8 mouse cellular contexts compared by ENCODE assay signal in the genomic region with DNA sequence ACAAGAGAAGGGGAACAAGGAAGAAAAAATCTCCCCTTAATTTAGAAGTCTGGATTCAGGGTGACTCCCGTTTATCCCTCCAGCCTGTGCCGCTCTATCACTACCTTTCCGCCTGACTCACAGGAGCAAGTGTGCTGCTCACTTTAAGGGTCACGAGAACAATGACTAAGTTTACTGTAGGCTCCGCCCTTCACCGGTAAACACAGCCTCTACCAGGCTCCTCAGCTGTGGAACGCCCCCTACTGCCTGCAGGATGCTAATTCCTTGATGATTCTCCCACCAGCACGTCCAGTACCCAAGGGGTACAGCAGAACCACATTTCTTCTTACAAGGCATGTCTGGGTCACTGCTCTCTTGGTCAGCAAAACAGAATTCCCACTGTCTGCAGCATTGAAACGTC.
DNase-seq lines count a peak whose midpoint lies in the region; ATAC-seq and TF ChIP-seq lines count a peak whose summit lies in the region.

No protein-coding gene starts in this region.

- peak; percentile 51; the same call in 1 of the 2 replicates for ATAC-seq in heart, postnatal 0 days (ENCODE audit: insufficient read depth, low read depth)
- peak; percentile 61 for ATAC-seq in neural tube, embryonic 12.5 days (ENCODE audit: low FRiP score, low read depth)
- ATAC-seq in midbrain, embryonic 13.5 days: no peak

- H3K4me2 ChIP-seq in heart, postnatal 0 days (ENCODE audit: low read depth, low read length): no peak overlapping the region
- peak overlapping the region; percentile 48 for H3K4me2 ChIP-seq in neural tube, embryonic 12.5 days (replicated peaks)
- H3K4me2 ChIP-seq in midbrain, embryonic 13.5 days (replicated peaks): no peak overlapping the region

- intact Hi-C loops in left cerebral cortex, adult 2 months (cut with DNase I): loop anchor here (5.0 kb wide), 1 partner anchor 70 kb away; no protein-coding TSS in a partner anchor

- H3K36me3 ChIP-seq in heart, postnatal 0 days (replicated peaks; ENCODE audit: control insufficient read depth, insufficient read depth, low read length): no peaks in the 10 kb centered on the region
- H3K36me3 ChIP-seq in limb, embryonic 10.5 days: no peaks in the 10 kb centered on the region
- no peaks in the 10 kb centered on the region for H3K36me3 ChIP-seq in neural tube, embryonic 12.5 days
- H3K36me3 ChIP-seq in midbrain, embryonic 13.5 days: no peaks in the 10 kb centered on the region

- peaks cover 54% of the 10 kb centered on the region for H3K27me3 ChIP-seq in heart, postnatal 0 days (ENCODE audit: control insufficient read depth, insufficient read depth, low read length)
- peaks cover 60% of the 10 kb centered on the region for H3K27me3 ChIP-seq in limb, embryonic 10.5 days (ENCODE audit: low read depth, poor library complexity, severe bottlenecking)
- H3K27me3 ChIP-seq in neural tube, embryonic 12.5 days (replicated peaks): no peaks in the 10 kb centered on the region
- peaks cover 22% of the 10 kb centered on the region for H3K27me3 ChIP-seq in midbrain, embryonic 13.5 days

- no peaks in the 10 kb centered on the region for H3K9me3 ChIP-seq in heart, postnatal 0 days (replicated peaks; ENCODE audit: control insufficient read depth, low read length)
- H3K9me3 ChIP-seq in limb, embryonic 10.5 days (replicated peaks): no peaks in the 10 kb centered on the region
- no peaks in the 10 kb centered on the region for H3K9me3 ChIP-seq in neural tube, embryonic 12.5 days
- H3K9me3 ChIP-seq in midbrain, embryonic 13.5 days: no peaks in the 10 kb centered on the region

- TF ChIP-seq CTCF in left cerebral cortex, adult 2 months (IDR thresholded peaks at IDR 0.05): peak; percentile 18
- TF ChIP-seq CTCF in heart, postnatal 0 days (IDR thresholded peaks at IDR 0.05; ENCODE audit: low read depth): peak; percentile 37; the same call in 1 of the 2 replicates

- 8% methylated on average over 9 of the region's 9 CpGs for WGBS in heart, postnatal 0 days
- WGBS in limb, embryonic 10.5 days: 7% methylated on average over 9 of the region's 9 CpGs
- WGBS in neural tube, embryonic 12.5 days: 4% methylated on average over 9 of the region's 9 CpGs
- WGBS in midbrain, embryonic 13.5 days: 10% methylated on average over 9 of the region's 9 CpGs

- H3K9ac ChIP-seq in heart, postnatal 0 days (replicated peaks; ENCODE audit: low read depth, low read length): no peak overlapping the region
- H3K9ac ChIP-seq in neural tube, embryonic 12.5 days: peak overlapping the region; percentile 27; the same call in 1 of the 2 replicates
- no peak overlapping the region for H3K9ac ChIP-seq in midbrain, embryonic 13.5 days (replicated peaks)

- no peak overlapping the region for H3K4me3 ChIP-seq in left cerebral cortex, adult 2 months
- no peak overlapping the region for H3K4me3 ChIP-seq in heart, postnatal 0 days (ENCODE audit: low read depth, low read length)
- no peak overlapping the region for H3K4me3 ChIP-seq in limb, embryonic 10.5 days
- no peak overlapping the region for H3K4me3 ChIP-seq in neural tube, embryonic 12.5 days
- H3K4me3 ChIP-seq in midbrain, embryonic 13.5 days (replicated peaks): no peak overlapping the region

- no peaks in the 10 kb centered on the region for H3K4me1 ChIP-seq in heart, postnatal 0 days (ENCODE audit: control insufficient read depth, insufficient read depth)
- peaks cover 49% of the 10 kb centered on the region for H3K4me1 ChIP-seq in limb, embryonic 10.5 days
- peaks cover 72% of the 10 kb centered on the region for H3K4me1 ChIP-seq in neural tube, embryonic 12.5 days
- H3K4me1 ChIP-seq in midbrain, embryonic 13.5 days (replicated peaks): peaks cover 25% of the 10 kb centered on the region; the same call in 1 of the 2 replicates

- no peak overlapping the region for H3K27ac ChIP-seq in left cerebral cortex, adult 2 months
- H3K27ac ChIP-seq in heart, postnatal 0 days (ENCODE audit: low read depth): no peak overlapping the region
- no peak overlapping the region for H3K27ac ChIP-seq in limb, embryonic 10.5 days
- peak overlapping the region; percentile 15; the same call in 1 of the 2 replicates for H3K27ac ChIP-seq in neural tube, embryonic 12.5 days
- H3K27ac ChIP-seq in midbrain, embryonic 13.5 days: no peak overlapping the region

- TF ChIP-seq EP300 in heart, postnatal 0 days (IDR thresholded peaks at IDR 0.05; ENCODE audit: low read depth): no peak

- no peak for DNase-seq in left cerebral cortex, adult 2 months (ENCODE audit: extremely low spot score in 1 of 2, low spot score in 2 of 2)
- no peak for DNase-seq in left cerebral cortex, adult 11 months (ENCODE audit: low spot score)
- peak; percentile 72 for DNase-seq in adrenal gland, postnatal 25 days
- peak; percentile 60 for DNase-seq in heart, postnatal 0 days (ENCODE audit: low spot score)
- peak; percentile 69 for DNase-seq in limb, embryonic 10.5 days (ENCODE audit: low spot score)
- no peak for DNase-seq in spleen, adult 12 weeks (ENCODE audit: low spot score)

Comparison
In these comparisons a context has a peak if more than half of its experiments do, and no peak if none do; other contexts are left out.
1. DNase-seq: peak in adrenal gland, postnatal 25 days (single experiment), heart, postnatal 0 days (single experiment) and limb, embryonic 10.5 days (single experiment); none in left cerebral cortex, adult 2 months (0 of 2), left cerebral cortex, adult 11 months (single experiment) and spleen, adult 12 weeks (single experiment).